ENCODE assay signal across 7 mouse cellular contexts in the genomic region with DNA sequence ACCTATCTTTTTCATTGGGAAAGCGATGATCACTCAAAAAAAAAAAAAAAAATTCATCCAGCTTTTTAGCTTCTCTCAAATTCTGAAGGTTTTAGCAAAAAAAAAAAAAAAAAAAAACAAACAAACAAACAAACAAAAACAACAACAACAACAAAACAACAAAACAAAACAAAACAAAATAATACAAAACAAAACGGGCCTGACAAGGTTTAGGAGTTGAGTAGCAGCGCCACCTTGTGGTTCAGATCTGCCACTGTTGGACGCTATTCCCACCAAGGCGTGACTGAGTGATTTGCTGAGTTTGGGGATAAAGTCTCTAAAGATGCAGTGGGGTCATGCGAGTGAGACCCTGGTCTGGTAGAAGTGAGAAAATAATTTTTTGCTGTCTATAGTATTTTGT. TPM values are rescaled to one million over a fixed set of nuclear protein-coding genes. Genes with fewer than 3 reads are reported as not detected.
A peak's percentile ranks its signal among the peaks of the same experiment; 100 is the strongest.
DNase-seq lines count a peak whose midpoint lies in the region; ATAC-seq lines count a peak whose summit lies in the region.

No protein-coding gene starts in this region.

- DNase-seq in ES-CJ7 (ENCODE audit: low read depth, low spot score) (peak; percentile 57), adipocyte (ENCODE audit: low spot score) (peak; percentile 81)
- peak; percentile 29 to 49 for DNase-seq in gastrocnemius, postnatal 4 days (ENCODE audit: low spot score in 2 of 2)
- peak; percentile 24 for DNase-seq in layer of hippocampus, adult 9-10 months (ENCODE audit: low spot score)
- peak; percentile 46 for DNase-seq in lung, postnatal 25 days (ENCODE audit: low spot score)
- DNase-seq in right cerebral cortex, adult 2 months (ENCODE audit: low spot score in 2 of 2): peak; percentile 55 to 74

- peak; percentile 88 for ATAC-seq in common myeloid progenitor, adult 5-6 weeks (replicated peaks; ENCODE audit: low read depth, poor library complexity, severe bottlenecking)

RNA-seq across cellular contexts. Expression of a gene that starts 43.1 kb away (rescaled TPM):
- total RNA-seq in common myeloid progenitor, adult 5-6 weeks (2017): 144 and 147 TPM in 2 replicates
- total RNA-seq in gastrocnemius, postnatal 4 days (2021): 10 to 100 TPM; 51.9 to 65.7 TPM

RNA-seq across cellular contexts. Expression of a gene that starts 43.8 kb away (rescaled TPM):
- total RNA-seq in common myeloid progenitor, adult 5-6 weeks (2017): 23.8 and 34.1 TPM in 2 replicates
- total RNA-seq in gastrocnemius, postnatal 4 days (2021): 100 to 1,000 TPM; 116 to 133 TPM

Comparison
In these comparisons a context has a peak if more than half of its experiments do, and no peak if none do; other contexts are left out.
1. Peak in every context shown above with its lines: DNase-seq and ATAC-seq.
2. DNase-seq: peak in every context shown above with its lines; median percentile 81 in adipocyte; 64 in right cerebral cortex, adult 2 months; 57 in ES-CJ7; 46 in lung, postnatal 25 days; 39 in gastrocnemius, postnatal 4 days; 24 in layer of hippocampus, adult 9-10 months.